Mouse (Mus musculus): ENCODE data around the gene 6030452D12Rik.

GRCm38 (mm10) chr8:106518763-106519162 lies 18.4 kb downstream of the 6030452D12Rik start:
- TF ChIP-seq CTCF (IDR thresholded peaks at IDR 0.05; ENCODE audit: low read depth) (no peak), EP300 (IDR thresholded peaks at IDR 0.05; ENCODE audit: low read depth) (no peak)
